Comparison of ENCODE assay signal across 12 mouse cellular contexts in the genomic region with DNA sequence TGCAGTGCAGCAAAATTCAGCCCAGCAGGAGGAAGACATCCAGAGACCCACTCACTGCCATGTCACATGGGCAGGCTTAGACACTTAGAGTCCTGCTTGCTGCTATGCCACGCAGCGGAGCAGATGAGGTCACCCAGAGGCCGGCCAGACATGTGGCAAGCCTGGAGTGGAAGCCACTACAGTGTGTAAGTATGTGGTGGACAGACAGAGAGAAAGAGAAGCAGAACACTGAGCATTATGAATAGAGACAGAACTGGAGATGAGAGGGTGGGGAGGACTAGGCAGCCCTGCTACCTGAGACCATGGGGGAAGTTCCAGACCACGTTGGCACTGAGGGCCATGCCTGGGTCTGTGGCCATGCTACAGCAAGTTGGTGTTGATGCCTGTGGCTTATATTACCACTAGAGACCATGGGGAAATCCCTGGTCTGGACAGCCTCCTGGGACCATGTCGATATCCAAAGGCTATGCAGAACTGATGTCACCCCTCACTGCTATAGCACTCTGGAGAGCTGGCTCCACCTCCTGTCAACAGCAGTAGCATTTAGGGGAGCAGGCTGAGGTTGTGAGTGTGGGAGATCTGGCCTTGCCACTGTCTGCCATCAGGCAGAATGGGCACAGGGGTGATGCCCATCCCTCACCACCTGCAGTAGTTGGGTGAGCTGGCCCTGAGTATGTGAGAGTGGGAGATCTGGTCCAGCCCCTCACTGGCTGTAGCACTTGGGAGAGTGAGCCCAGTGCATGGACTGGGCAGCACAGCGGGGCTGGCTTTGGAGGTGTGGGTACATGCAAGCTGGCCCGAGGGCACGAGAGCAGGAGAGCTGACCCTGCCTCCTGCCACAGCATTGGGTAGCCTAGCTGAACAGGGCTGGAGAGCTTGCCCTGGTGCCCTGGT. TPM values are rescaled to one million over a fixed set of nuclear protein-coding genes. Genes with fewer than 3 reads are reported as not detected.
DNase-seq lines count a peak whose midpoint lies in the region; ATAC-seq and TF ChIP-seq lines count a peak whose summit lies in the region.
"Had no signal": no experiment of that assay in that cellular context is flagged by ENCODE, and none has a peak within 500 bp of the region (broad histone marks: within the 10 kb centered on the region; RNA-seq: fewer than 3 reads in every experiment).

No protein-coding gene starts in this region.

- H3K9me3 ChIP-seq in hindbrain, embryonic 11.5 days (ENCODE audit: control insufficient read depth, low read length) = no peaks in the 10 kb centered on the region
- H3K9me3 ChIP-seq in hindbrain, embryonic 10.5 days = no peaks in the 10 kb centered on the region
- no peaks in the 10 kb centered on the region for H3K9me3 ChIP-seq in heart, embryonic 10.5 days
- H3K9me3 ChIP-seq in forebrain, embryonic 16.5 days (ENCODE audit: control insufficient read depth, low read length) = no peaks in the 10 kb centered on the region

- ATAC-seq in hindbrain, embryonic 11.5 days (ENCODE audit: low FRiP score) = 0 out of 2 replicates have a peak, but pooled peaks have one; percentile 15
- ATAC-seq in forebrain, embryonic 16.5 days = no peak
- ATAC-seq: forebrain, postnatal 0 days had no signal

- no peak overlapping the region for H3K4me3 ChIP-seq in hindbrain, embryonic 11.5 days (ENCODE audit: low read depth, low read length)
- no peak overlapping the region for H3K4me3 ChIP-seq in hindbrain, embryonic 10.5 days
- no peak overlapping the region for H3K4me3 ChIP-seq in heart, embryonic 10.5 days
- H3K4me3 ChIP-seq in layer of hippocampus, adult 2 months = no peak overlapping the region
- H3K4me3 ChIP-seq in forebrain, embryonic 16.5 days (replicated peaks; ENCODE audit: low read length) = no peak overlapping the region

- WGBS in hindbrain, embryonic 11.5 days = 90% methylated on average over 8 of the region's 8 CpGs
- 90% methylated on average over 8 of the region's 8 CpGs for WGBS in hindbrain, embryonic 10.5 days
- 63% methylated on average over 8 of the region's 8 CpGs for WGBS in heart, embryonic 10.5 days
- WGBS in forebrain, embryonic 16.5 days = 98% methylated on average over 8 of the region's 8 CpGs

- no peaks in the 10 kb centered on the region for H3K36me3 ChIP-seq in hindbrain, embryonic 11.5 days (ENCODE audit: control insufficient read depth, insufficient read depth, low read length)
- H3K36me3 ChIP-seq in hindbrain, embryonic 10.5 days = no peaks in the 10 kb centered on the region
- H3K36me3 ChIP-seq in heart, embryonic 10.5 days = peaks cover 89% of the 10 kb centered on the region
- no peaks in the 10 kb centered on the region for H3K36me3 ChIP-seq in forebrain, embryonic 16.5 days (ENCODE audit: control insufficient read depth, insufficient read depth)

- no peak overlapping the region for H3K27ac ChIP-seq in hindbrain, embryonic 11.5 days (ENCODE audit: low read depth, low read length)
- no peak overlapping the region for H3K27ac ChIP-seq in hindbrain, embryonic 10.5 days
- peak overlapping the region; percentile 75 for H3K27ac ChIP-seq in heart, embryonic 10.5 days
- H3K27ac ChIP-seq in layer of hippocampus, adult 2 months = no peak overlapping the region
- H3K27ac ChIP-seq in forebrain, embryonic 16.5 days (ENCODE audit: low read length) = no peak overlapping the region

- H3K27me3 ChIP-seq in hindbrain, embryonic 11.5 days (ENCODE audit: control insufficient read depth, insufficient read depth, low read length) = no peaks in the 10 kb centered on the region
- H3K27me3 ChIP-seq in hindbrain, embryonic 10.5 days (ENCODE audit: insufficient read depth, poor library complexity, severe bottlenecking) = no peaks in the 10 kb centered on the region
- no peaks in the 10 kb centered on the region for H3K27me3 ChIP-seq in heart, embryonic 10.5 days (ENCODE audit: insufficient read depth, poor library complexity, severe bottlenecking)
- H3K27me3 ChIP-seq in forebrain, embryonic 16.5 days (replicated peaks; ENCODE audit: control insufficient read depth, insufficient read depth, low read length) = no peaks in the 10 kb centered on the region

- TF ChIP-seq CTCF in layer of hippocampus, adult 2 months (conservative IDR thresholded peaks at IDR 0.05) = no peak

- no peaks in the 10 kb centered on the region for H3K4me1 ChIP-seq in hindbrain, embryonic 11.5 days (replicated peaks; ENCODE audit: control insufficient read depth, insufficient read depth, low read length)
- H3K4me1 ChIP-seq in hindbrain, embryonic 10.5 days (replicated peaks) = no peaks in the 10 kb centered on the region
- H3K4me1 ChIP-seq in heart, embryonic 10.5 days = peaks cover 37% of the 10 kb centered on the region
- H3K4me1 ChIP-seq in forebrain, embryonic 16.5 days (replicated peaks; ENCODE audit: control insufficient read depth, insufficient read depth, low read length) = no peaks in the 10 kb centered on the region

- no peak overlapping the region for H3K9ac ChIP-seq in hindbrain, embryonic 11.5 days (ENCODE audit: low read depth, low read length)
- H3K9ac ChIP-seq in forebrain, embryonic 16.5 days (replicated peaks; ENCODE audit: low read depth, low read length) = no peak overlapping the region
- H3K9ac ChIP-seq: forebrain, postnatal 0 days had no signal

- no peak for DNase-seq in hindbrain, embryonic 11.5 days (ENCODE audit: low spot score)
- no peak for DNase-seq in hindbrain, embryonic 10.5 days (ENCODE audit: low spot score)
- peak; percentile 22 for DNase-seq in NIH3T3 (ENCODE audit: low read depth)
- DNase-seq in heart, embryonic 10.5 days (ENCODE audit: low spot score) = no peak
- peak; percentile 44 for DNase-seq in lung, postnatal 10 days
- DNase-seq in layer of hippocampus, adult 2 months (ENCODE audit: low spot score in 2 of 2) = no peak
- no peak for DNase-seq in B cell, adult 2 months
- DNase-seq: cerebellum, postnatal 10 days; forebrain, postnatal 0 days; kidney, adult 8-10 months; liver had no signal

- H3K4me2 ChIP-seq in hindbrain, embryonic 11.5 days (replicated peaks; ENCODE audit: low read depth, low read length) = no peak overlapping the region
- H3K4me2 ChIP-seq in forebrain, embryonic 16.5 days (ENCODE audit: low read length) = no peak overlapping the region

RNA-seq across cellular contexts. Expression of a gene that starts 24.4 kb away (rescaled TPM):
- 29.5 and 32.5 TPM in 2 replicates for polyA plus RNA-seq in hindbrain, embryonic 11.5 days (2014; fragmentation: Nextera tagmentation; extraction: Ambion mirVana)
- polyA plus RNA-seq in hindbrain, embryonic 10.5 days (2016; fragmentation: Nextera tagmentation; extraction: Ambion mirVana) = 28.7 and 36.8 TPM in 2 replicates
- 444 and 807 TPM in 2 replicates for polyA plus RNA-seq in heart, embryonic 10.5 days (2016; fragmentation: Nextera tagmentation; extraction: Ambion mirVana)
- total RNA-seq in layer of hippocampus, adult 2 months (2021) = 10 to 100 TPM; 39.2 to 44.8 TPM
- 29.4 and 34.6 TPM in 2 replicates for polyA plus RNA-seq in forebrain, embryonic 16.5 days (2015; fragmentation: Nextera tagmentation; extraction: Ambion mirVana)

Comparison
In these comparisons a context has a peak if more than half of its experiments do, and no peak if none do; other contexts are left out.
1. DNase-seq: peak in NIH3T3 (single experiment) and lung, postnatal 10 days (single experiment); none in hindbrain, embryonic 11.5 days (single experiment), hindbrain, embryonic 10.5 days (single experiment), heart, embryonic 10.5 days (single experiment), layer of hippocampus, adult 2 months (0 of 2) and B cell, adult 2 months (0 of 2).
2. RNA of a gene that starts 24.4 kb away (polyA plus RNA-seq): 444 to 807 TPM in heart, embryonic 10.5 days; 29.4 to 34.6 TPM in forebrain, embryonic 16.5 days, 29.5 to 32.5 TPM in hindbrain, embryonic 11.5 days and 28.7 to 36.8 TPM in hindbrain, embryonic 10.5 days; every median in the first group is over 10 times any median in the second.